Mouse (Mus musculus) liver, embryonic 13.5 days (tissue): ENCODE results near the gene Hexa. TPM values are rescaled to one million over a fixed set of nuclear protein-coding genes. Genes with fewer than 3 reads are reported as not detected.

Experiments
- ATAC-seq: fragments of 200-750 bp; cut with Nextera tagmentation; 2 replicates; pipeline ENCODE4 v1.8.0; 2017; ENCODE audit warnings: low read depth, mild to moderate bottlenecking, moderate number of reproducible peaks, moderate library complexity
- DNase-seq: peaks from one replicate; pipeline ENCODE4 v3.0.0; 2022
- H3K27ac ChIP-seq: fragments of 300-500 bp; sonication (generic); 2 replicates; pipeline ENCODE4 v1.5.1; 2015; ENCODE audit warnings: moderate library complexity, mild to moderate bottlenecking, inconsistent platforms
- H3K27me3 ChIP-seq: fragments of 300-500 bp; sonication (generic); 2 replicates; pipeline ENCODE4 v1.6.1; 2015; ENCODE audit warnings: mild to moderate bottlenecking, inconsistent platforms
- H3K36me3 ChIP-seq: fragments of 300-500 bp; sonication (generic); 2 replicates; pipeline ENCODE4 v1.6.1; 2015; ENCODE audit warnings: mild to moderate bottlenecking, inconsistent platforms
- H3K4me1 ChIP-seq: fragments of 300-500 bp; sonication (generic); replicated peaks from 2 replicates; pipeline ENCODE4 v1.6.1; 2015; ENCODE audit warnings: inconsistent platforms
- H3K4me2 ChIP-seq: fragments of 300-500 bp; sonication (generic); 2 replicates; pipeline ENCODE4 v1.6.1; 2015; ENCODE audit warnings: inconsistent platforms, mild to moderate bottlenecking, moderate library complexity
- H3K4me3 ChIP-seq: fragments of 300-500 bp; sonication (generic); replicated peaks from 2 replicates; pipeline ENCODE4 v1.5.1; 2015; ENCODE audit warnings: mild to moderate bottlenecking, inconsistent platforms
- H3K9ac ChIP-seq: fragments of 300-500 bp; sonication (generic); 2 replicates; pipeline ENCODE4 v1.6.1; 2015; ENCODE audit warnings: mild to moderate bottlenecking, inconsistent platforms
- H3K9me3 ChIP-seq: fragments of 300-500 bp; sonication (generic); replicated peaks from 2 replicates; pipeline ENCODE4 v1.6.1; 2016; ENCODE audit warnings: inconsistent platforms
- WGBS: fragments of 180-500 bp; shearing (Covaris S2); methylation state at CpG from one replicate; pipeline ENCODE4 v1.1.7; 2015; ENCODE audit not compliant: insufficient replicate concordance; 5-methylcytosine and 5-hydroxymethylcytosine counted together
- polyA plus RNA-seq: library from polyadenylated mRNA; unstranded; fragments of >200 nt; fragmentation: Nextera tagmentation; extraction: Ambion mirVana; gene quantifications from 2 replicates; pipeline ENCODE4 v1.2.1, GENCODE M21; 2015

Hexa gene
- polyA plus RNA-seq, 1 experiment from 2014 or later: 32.1 TPM

- no peak for ATAC-seq
- Histone ChIP-seq H3K9me3 (no peaks in the 10 kb centered on the region), H3K4me1 (no peaks in the 10 kb centered on the region), H3K4me2 (no peak overlapping the region), H3K4me3 (no peak overlapping the region), H3K27ac (no peak overlapping the region), H3K27me3 (no peaks in the 10 kb centered on the region), H3K9ac (no peak overlapping the region), H3K36me3 (no peaks in the 10 kb centered on the region)
- DNase-seq: no peak
- 56% methylated on average over 2 of the region's 2 CpGs for WGBS
Measured at GRCm38 (mm10) chr9:59533422-59533821, 5.9 kb upstream of the Hexa start.

- Histone ChIP-seq H3K27ac (no peak overlapping the region), H3K9ac (no peak overlapping the region), H3K9me3 (no peaks in the 10 kb centered on the region), H3K4me3 (no peak overlapping the region), H3K36me3 (no peaks in the 10 kb centered on the region), H3K4me2 (no peak overlapping the region), H3K4me1 (peaks cover 1% of the 10 kb centered on the region), H3K27me3 (no peaks in the 10 kb centered on the region)
- WGBS: 59% methylated on average over 4 of the region's 4 CpGs
- DNase-seq: no peak
- no peak for ATAC-seq
Measured at GRCm38 (mm10) chr9:59533889-59534288, 5.5 kb upstream of the Hexa start.

- Histone ChIP-seq H3K27ac (no peak overlapping the region), H3K4me3 (no peak overlapping the region), H3K4me2 (no peak overlapping the region)
Measured at GRCm38 (mm10) chr9:59537651-59538050, 1.7 kb upstream of the Hexa start.

GRCm38 (mm10) chr9:59541617-59542016 lies 2.3 kb downstream of the Hexa start:
- 52% methylated on average over 6 of the region's 6 CpGs for WGBS
- Histone ChIP-seq H3K27ac (0 out of 2 replicates have a peak overlapping the region, but pooled peaks have one; percentile 4), H3K36me3 (no peaks in the 10 kb centered on the region), H3K4me1 (peaks cover 33% of the 10 kb centered on the region), H3K4me2 (peak overlapping the region; percentile 92; the same call in 1 of the 2 replicates), H3K9ac (no peak overlapping the region), H3K4me3 (peak overlapping the region; percentile 12; the same call in 1 of the 2 replicates), H3K9me3 (no peaks in the 10 kb centered on the region), H3K27me3 (no peaks in the 10 kb centered on the region)
- DNase-seq: no peak
- ATAC-seq: no peak

More at GRCm38 (mm10) chr9:59537651-59538050, 1.7 kb upstream of the Hexa start:
- 60% methylated on average over 3 of the region's 3 CpGs for WGBS
- DNase-seq (no peak), ATAC-seq (peak; percentile 25; the same call in 1 of the 2 replicates)
- Histone ChIP-seq H3K9me3 (no peaks in the 10 kb centered on the region), H3K36me3 (no peaks in the 10 kb centered on the region), H3K9ac (no peak overlapping the region), H3K4me1 (peaks cover 30% of the 10 kb centered on the region), H3K27me3 (no peaks in the 10 kb centered on the region)

- Histone ChIP-seq H3K4me2 (peak overlapping the region; percentile 6; the same call in 1 of the 2 replicates), H3K27me3 (no peaks in the 10 kb centered on the region), H3K27ac (no peak overlapping the region), H3K9me3 (no peaks in the 10 kb centered on the region), H3K4me3 (no peak overlapping the region), H3K36me3 (no peaks in the 10 kb centered on the region), H3K4me1 (peaks cover 38% of the 10 kb centered on the region), H3K9ac (no peak overlapping the region)
- DNase-seq (no peak), ATAC-seq (no peak)
Measured at GRCm38 (mm10) chr9:59542766-59543324, 3.5 kb downstream of the Hexa start.

GRCm38 (mm10) chr9:59544739-59545138 lies 5.4 kb downstream of the Hexa start:
- WGBS: 20% methylated on average over 5 of the region's 5 CpGs
- no peak overlapping the region for H3K9ac ChIP-seq
- no peak overlapping the region for H3K4me2 ChIP-seq
- H3K9me3 ChIP-seq: no peaks in the 10 kb centered on the region
- DNase-seq (no peak), ATAC-seq (peak; percentile 36; the same call in 1 of the 2 replicates)
- peaks cover 28% of the 10 kb centered on the region for H3K4me1 ChIP-seq
- no peaks in the 10 kb centered on the region for H3K36me3 ChIP-seq
- H3K27ac ChIP-seq: 0 out of 2 replicates have a peak overlapping the region, but pooled peaks have one; percentile 23
- no peaks in the 10 kb centered on the region for H3K27me3 ChIP-seq
- no peak overlapping the region for H3K4me3 ChIP-seq

GRCm38 (mm10) chr9:59547869-59548268 lies 8.5 kb downstream of the Hexa start:
- DNase-seq (no peak), ATAC-seq (no peak)
- Histone ChIP-seq H3K4me1 (peaks cover 5% of the 10 kb centered on the region), H3K4me3 (no peak overlapping the region), H3K9ac (no peak overlapping the region), H3K36me3 (no peaks in the 10 kb centered on the region), H3K27me3 (no peaks in the 10 kb centered on the region), H3K4me2 (no peak overlapping the region), H3K27ac (no peak overlapping the region), H3K9me3 (no peaks in the 10 kb centered on the region)
- 75% methylated on average over 1 of the region's 1 CpGs for WGBS

GRCm38 (mm10) chr9:59548961-59549487 lies 9.7 kb downstream of the Hexa start:
- H3K4me3 ChIP-seq: no peak overlapping the region
- DNase-seq (no peak), ATAC-seq (no peak)
- WGBS: 46% methylated on average over 2 of the region's 2 CpGs
- H3K4me1 ChIP-seq: peaks cover 5% of the 10 kb centered on the region; the same call in 1 of the 2 replicates
- no peaks in the 10 kb centered on the region for H3K36me3 ChIP-seq
- no peak overlapping the region for H3K4me2 ChIP-seq
- H3K27me3 ChIP-seq: no peaks in the 10 kb centered on the region
- H3K9ac ChIP-seq: no peak overlapping the region
- H3K9me3 ChIP-seq: no peaks in the 10 kb centered on the region
- H3K27ac ChIP-seq: no peak overlapping the region

- Histone ChIP-seq H3K4me2 (no peak overlapping the region), H3K4me3 (no peak overlapping the region)
Measured at GRCm38 (mm10) chr9:59550077-59550476, 10.7 kb downstream of the Hexa start.

GRCm38 (mm10) chr9:59551017-59551416 lies 11.7 kb downstream of the Hexa start:
- H3K27ac ChIP-seq: no peak overlapping the region
- H3K4me1 ChIP-seq: peaks cover 5% of the 10 kb centered on the region; the same call in 1 of the 2 replicates
- no peak overlapping the region for H3K4me3 ChIP-seq
- H3K9me3 ChIP-seq: no peaks in the 10 kb centered on the region
- H3K9ac ChIP-seq: no peak overlapping the region
- H3K27me3 ChIP-seq: no peaks in the 10 kb centered on the region
- no peak for ATAC-seq
- H3K4me2 ChIP-seq: no peak overlapping the region
- no peak for DNase-seq
- no peaks in the 10 kb centered on the region for H3K36me3 ChIP-seq
- WGBS: 30% methylated on average over 5 of the region's 5 CpGs

More at GRCm38 (mm10) chr9:59550077-59550476, 10.7 kb downstream of the Hexa start:
- no peak for ATAC-seq
- no peaks in the 10 kb centered on the region for H3K9me3 ChIP-seq
- 68% methylated on average over 4 of the region's 4 CpGs for WGBS
- H3K27me3 ChIP-seq: no peaks in the 10 kb centered on the region
- no peak overlapping the region for H3K27ac ChIP-seq
- no peaks in the 10 kb centered on the region for H3K36me3 ChIP-seq
- no peak overlapping the region for H3K9ac ChIP-seq
- DNase-seq: no peak
- peaks cover 5% of the 10 kb centered on the region; the same call in 1 of the 2 replicates for H3K4me1 ChIP-seq

- H3K4me2 ChIP-seq: no peak overlapping the region
- H3K27ac ChIP-seq: no peak overlapping the region
- H3K9me3 ChIP-seq: no peaks in the 10 kb centered on the region
- WGBS: 55% methylated on average over 3 of the region's 3 CpGs
- H3K4me1 ChIP-seq: peaks cover 5% of the 10 kb centered on the region; the same call in 1 of the 2 replicates
- DNase-seq: no peak
- H3K4me3 ChIP-seq: no peak overlapping the region
- no peak overlapping the region for H3K9ac ChIP-seq
- no peaks in the 10 kb centered on the region for H3K27me3 ChIP-seq
- H3K36me3 ChIP-seq: no peaks in the 10 kb centered on the region
- ATAC-seq: no peak
Measured at GRCm38 (mm10) chr9:59551620-59552031, 12.3 kb downstream of the Hexa start.

GRCm38 (mm10) chr9:59552610-59553009 lies 13.3 kb downstream of the Hexa start:
- WGBS: 79% methylated on average over 5 of the region's 5 CpGs
- Histone ChIP-seq H3K4me3 (no peak overlapping the region), H3K36me3 (no peaks in the 10 kb centered on the region), H3K9ac (no peak overlapping the region), H3K4me2 (no peak overlapping the region), H3K9me3 (no peaks in the 10 kb centered on the region), H3K4me1 (no peaks in the 10 kb centered on the region), H3K27ac (no peak overlapping the region), H3K27me3 (no peaks in the 10 kb centered on the region)
- ATAC-seq: no peak
- no peak for DNase-seq
